Mouse (Mus musculus) cortical plate, adult 2 months (tissue): ENCODE measurements around the gene Ndufs2.

ENCODE experiments used
- CTCF ChIP-seq: fragments of 200-500 bp; IDR thresholded peaks from 2 replicates; pipeline ENCODE4 v1.5.1; 2011; ENCODE audit warnings: mild to moderate bottlenecking, control low read depth, low read length; ENCODE audit not compliant: insufficient read depth; ENCODE audit errors: extremely low read depth
- POLR2A ChIP-seq: fragments of 200-500 bp; IDR thresholded peaks from 2 replicates; pipeline ENCODE4 v1.6.1; 2011; ENCODE audit warnings: mild to moderate bottlenecking, low read length, control low read depth; ENCODE audit not compliant: insufficient read depth; ENCODE audit errors: extremely low read depth

DNA sequence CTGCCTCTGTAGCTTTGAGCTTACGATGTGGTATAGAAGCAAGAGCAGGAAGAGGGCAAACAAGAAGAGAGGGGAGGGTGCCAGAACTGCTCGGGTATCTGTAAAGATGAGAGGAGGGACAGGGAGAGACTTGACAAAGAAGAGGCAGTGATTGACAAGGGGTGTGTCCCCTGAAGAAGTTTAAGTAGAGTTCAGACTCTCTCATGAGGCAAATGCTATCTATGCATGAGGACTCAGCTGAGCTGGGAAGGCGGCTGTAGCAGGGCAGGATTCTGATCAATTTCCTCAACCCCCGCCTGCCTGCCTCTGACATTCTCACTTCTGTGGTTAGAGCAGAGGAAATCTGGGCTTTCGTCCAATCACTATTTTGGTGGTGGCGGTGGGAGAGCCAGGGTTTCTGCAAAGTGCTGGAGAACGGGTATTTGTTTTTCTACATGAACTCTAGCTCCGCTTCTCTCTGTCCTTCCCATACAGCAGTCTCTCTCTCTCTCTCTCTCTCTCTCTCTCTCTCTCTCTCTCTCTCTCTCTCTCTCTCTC is 11.5 kb upstream of the Ndufs2 start:
- TF ChIP-seq CTCF (no peak), POLR2A (no peak)
